Mouse (Mus musculus) adrenal gland, adult (tissue): ENCODE results near the gene Wbp2.

ENCODE experiments used
- DNase-seq, 2 experiments: peaks; one replicate each; pipeline ENCODE4 v3.0.0; 2022 to 2023; ENCODE audit warnings: low spot score in 1 of 2; ENCODE audit not compliant: inconsistent age in 2 of 2

Gene Wbp2

GRCm38 (mm10) chr11:116109441-116110081, 22.8 kb upstream of the Wbp2 start:
- DNase-seq = peak; percentile 41 to 73

- peak; percentile 65 to 80 for DNase-seq
Observed at GRCm38 (mm10) chr11:116108464-116109137, 21.8 kb upstream of the Wbp2 start.

GRCm38 (mm10) chr11:116107777-116108285, 21.0 kb upstream of the Wbp2 start:
- peak in 1 of 2 experiments; percentile 40 for DNase-seq

- peak in 1 of 2 experiments; percentile 40 for DNase-seq
Observed at GRCm38 (mm10) chr11:116106963-116107776, 20.4 kb upstream of the Wbp2 start.

- DNase-seq = peak in 1 of 2 experiments; percentile 35
Observed at GRCm38 (mm10) chr11:116106154-116106962, 19.6 kb upstream of the Wbp2 start.

GRCm38 (mm10) chr11:116105065-116105464, 18.3 kb upstream of the Wbp2 start:
- DNase-seq = no peak

- peak; percentile 83 to 91 for DNase-seq
Observed at GRCm38 (mm10) chr11:116104006-116104646, 17.3 kb upstream of the Wbp2 start.

- DNase-seq = peak in 1 of 2 experiments; percentile 76
Observed at GRCm38 (mm10) chr11:116103572-116103971, 16.8 kb upstream of the Wbp2 start.

- DNase-seq = no peak
Observed at GRCm38 (mm10) chr11:116102472-116102871, 15.7 kb upstream of the Wbp2 start.

GRCm38 (mm10) chr11:116101931-116102381, 15.2 kb upstream of the Wbp2 start:
- peak in 1 of 2 experiments; percentile 61 for DNase-seq

- DNase-seq = no peak
Observed at GRCm38 (mm10) chr11:116100839-116101238, 14.0 kb upstream of the Wbp2 start.

- DNase-seq = peak in 1 of 2 experiments; percentile 60
Observed at GRCm38 (mm10) chr11:116100385-116100784, 13.6 kb upstream of the Wbp2 start.

GRCm38 (mm10) chr11:116099462-116099861, 12.7 kb upstream of the Wbp2 start:
- DNase-seq = peak in 1 of 2 experiments; percentile 34

- peak in 1 of 2 experiments; percentile 48 for DNase-seq
Observed at GRCm38 (mm10) chr11:116098711-116099460, 12.1 kb upstream of the Wbp2 start.

- peak in 1 of 2 experiments; percentile 45 for DNase-seq
Observed at GRCm38 (mm10) chr11:116096213-116097108, 9.7 kb upstream of the Wbp2 start.

GRCm38 (mm10) chr11:116095573-116095972, 8.8 kb upstream of the Wbp2 start:
- peak; percentile 73 to 91 for DNase-seq

- DNase-seq = peak in 1 of 2 experiments; percentile 82
Observed at GRCm38 (mm10) chr11:116093771-116094565, 7.2 kb upstream of the Wbp2 start.
